14 mouse cellular contexts compared by ENCODE assay signal in genomic region chr10:84722711-84723110, GRCm38 (mm10). TPM values are rescaled to one million over a fixed set of nuclear protein-coding genes. Genes with fewer than 3 reads are reported as not detected.
"Had no signal": no experiment of that assay in that cellular context is flagged by ENCODE, and none has a peak within 500 bp of the region (broad histone marks: within the 10 kb centered on the region; RNA-seq: fewer than 3 reads in every experiment).

No protein-coding gene starts in this region.

- H3K27me3 ChIP-seq: intestine, embryonic 15.5 days; limb, embryonic 13.5 days; stomach, embryonic 15.5 days had no signal

- H3K27ac ChIP-seq: intestine, embryonic 15.5 days; layer of hippocampus, adult 2 months; limb, embryonic 13.5 days; liver, embryonic 14.5 days; stomach, embryonic 15.5 days had no signal

- ATAC-seq: intestine, embryonic 15.5 days had no signal

- H3K4me1 ChIP-seq: intestine, embryonic 15.5 days; limb, embryonic 13.5 days; stomach, embryonic 15.5 days had no signal

- H3K9me3 ChIP-seq: intestine, embryonic 15.5 days; limb, embryonic 13.5 days; stomach, embryonic 15.5 days had no signal

- DNase-seq: kidney, adult 18-20 months; kidney, postnatal 10 days; kidney, postnatal 4 days; left cerebral cortex, postnatal 4 days; lung, adult 18-20 months; right cerebral cortex, postnatal 14 days; thymus, postnatal 36 days had no signal

- H3K4me3 ChIP-seq: intestine, embryonic 15.5 days; layer of hippocampus, adult 2 months; limb, embryonic 13.5 days; stomach, embryonic 15.5 days had no signal

- H3K4me2 ChIP-seq: intestine, embryonic 15.5 days; limb, embryonic 13.5 days; stomach, embryonic 15.5 days had no signal

- H3K9ac ChIP-seq: intestine, embryonic 15.5 days; limb, embryonic 13.5 days; liver, embryonic 14.5 days; stomach, embryonic 15.5 days had no signal

RNA-seq across cellular contexts. Expression of gene Rfx4, which starts 33.2 kb away (rescaled TPM):
- total RNA-seq: megakaryocyte-erythroid progenitor cell, adult 5-6 weeks had no signal
- polyA plus RNA-seq: intestine, embryonic 15.5 days; liver, embryonic 14.5 days; spleen, adult 2 months had no signal
